In genomic region chr16:93831627-93832395, GRCm38 (mm10) we compare ENCODE assay signal across 7 mouse cellular contexts. TPM values are rescaled to one million over a fixed set of nuclear protein-coding genes. Genes with fewer than 3 reads are reported as not detected.
DNase-seq lines count a peak whose midpoint lies in the region; ATAC-seq lines count a peak whose summit lies in the region.

Morc3 (plus strand) TSS chr16:93832121.

- no peaks in the 10 kb centered on the region for H3K27me3 ChIP-seq in embryonic facial prominence, embryonic 12.5 days
- no peaks in the 10 kb centered on the region for H3K27me3 ChIP-seq in limb, embryonic 11.5 days (ENCODE audit: control insufficient read depth, insufficient read depth, low read length)
- no peaks in the 10 kb centered on the region for H3K27me3 ChIP-seq in midbrain, embryonic 14.5 days (ENCODE audit: control insufficient read depth, insufficient read depth, low read length)

- peak within 1 kb of the TSS; percentile 70 for H3K4me2 ChIP-seq in embryonic facial prominence, embryonic 12.5 days (replicated peaks)
- peak within 1 kb of the TSS; percentile 77 for H3K4me2 ChIP-seq in limb, embryonic 11.5 days (ENCODE audit: low read depth, severe bottlenecking)
- peak within 1 kb of the TSS; percentile 86 for H3K4me2 ChIP-seq in midbrain, embryonic 14.5 days (ENCODE audit: low read length)

- H3K4me3 ChIP-seq in embryonic facial prominence, embryonic 12.5 days, result peak within 1 kb of the TSS; percentile 94
- H3K4me3 ChIP-seq in limb, embryonic 11.5 days (ENCODE audit: low read depth, low read length), result peak within 1 kb of the TSS; percentile 81
- H3K4me3 ChIP-seq in midbrain, embryonic 14.5 days (replicated peaks; ENCODE audit: low read depth, low read length), result peak within 1 kb of the TSS; percentile 99

- H3K4me1 ChIP-seq in embryonic facial prominence, embryonic 12.5 days, result peaks cover 5% of the 10 kb centered on the region
- no peaks in the 10 kb centered on the region for H3K4me1 ChIP-seq in limb, embryonic 11.5 days (ENCODE audit: control insufficient read depth, insufficient read depth, low read length)
- H3K4me1 ChIP-seq in midbrain, embryonic 14.5 days (ENCODE audit: control insufficient read depth, insufficient read depth, low read length), result peaks cover 10% of the 10 kb centered on the region; the same call in 1 of the 2 replicates

- peak within 1 kb of the TSS; percentile 94 for H3K27ac ChIP-seq in embryonic facial prominence, embryonic 12.5 days
- H3K27ac ChIP-seq in limb, embryonic 11.5 days (replicated peaks; ENCODE audit: low read depth, low read length), result peak within 1 kb of the TSS; percentile 92
- peak within 1 kb of the TSS; percentile 96 for H3K27ac ChIP-seq in midbrain, embryonic 14.5 days (replicated peaks; ENCODE audit: low read depth, low read length)

- H3K9me3 ChIP-seq in embryonic facial prominence, embryonic 12.5 days, result 0 out of 2 replicates have a peak, but pooled peaks cover 4% of the 10 kb centered on the region
- H3K9me3 ChIP-seq in limb, embryonic 11.5 days (ENCODE audit: control insufficient read depth, low read length), result no peaks in the 10 kb centered on the region
- H3K9me3 ChIP-seq in midbrain, embryonic 14.5 days (ENCODE audit: control insufficient read depth, low read length), result no peaks in the 10 kb centered on the region

- DNase-seq in adrenal gland, postnatal 25 days, result peak; percentile 100
- peak; percentile 100 for DNase-seq in heart, adult 11 months
- DNase-seq in kidney, adult 18-20 months, result peak; percentile 100
- peak; percentile 100 for DNase-seq in limb, embryonic 11.5 days (ENCODE audit: low spot score)
- DNase-seq in midbrain, embryonic 14.5 days, result peak; percentile 100
- peak; percentile 100 for DNase-seq in spleen, adult 18-20 months

- 0 out of 2 replicates have a peak, but pooled peaks cover 2% of the 10 kb centered on the region for H3K36me3 ChIP-seq in embryonic facial prominence, embryonic 12.5 days
- no peaks in the 10 kb centered on the region for H3K36me3 ChIP-seq in limb, embryonic 11.5 days (ENCODE audit: control insufficient read depth, insufficient read depth, low read length)
- H3K36me3 ChIP-seq in midbrain, embryonic 14.5 days (ENCODE audit: control insufficient read depth, insufficient read depth, low read length), result no peaks in the 10 kb centered on the region

- 11% methylated on average over 55 of the region's 55 CpGs for WGBS in embryonic facial prominence, embryonic 12.5 days
- WGBS in limb, embryonic 11.5 days, result 12% methylated on average over 54 of the region's 55 CpGs
- 13% methylated on average over 55 of the region's 55 CpGs for WGBS in midbrain, embryonic 14.5 days

- peak; percentile 93 for ATAC-seq in embryonic facial prominence, embryonic 12.5 days (ENCODE audit: insufficient number of reproducible peaks, insufficient read depth, low FRiP score, low TSS enrichment)
- ATAC-seq in limb, embryonic 11.5 days (ENCODE audit: insufficient number of reproducible peaks, low FRiP score, low TSS enrichment, low read depth), result peak; percentile 97
- ATAC-seq in midbrain, embryonic 14.5 days (ENCODE audit: low FRiP score, low TSS enrichment), result peak; percentile 97

- H3K9ac ChIP-seq in embryonic facial prominence, embryonic 12.5 days, result peak within 1 kb of the TSS; percentile 88
- H3K9ac ChIP-seq in limb, embryonic 11.5 days (ENCODE audit: low read length), result peak within 1 kb of the TSS; percentile 94
- peak within 1 kb of the TSS; percentile 92 for H3K9ac ChIP-seq in midbrain, embryonic 14.5 days (replicated peaks; ENCODE audit: low read length)

RNA-seq across cellular contexts. Expression of gene Morc3, which starts in this region (rescaled TPM):
- 35.5 and 44.5 TPM in 2 replicates for total RNA-seq in adrenal gland, postnatal 25 days (2021)
- 36.9 and 42.3 TPM in 2 replicates for polyA plus RNA-seq in embryonic facial prominence, embryonic 12.5 days (2016; fragmentation: Nextera tagmentation; extraction: Ambion mirVana)
- 29.3 and 34.2 TPM in 2 replicates for polyA plus RNA-seq in limb, embryonic 11.5 days (2014; fragmentation: Nextera tagmentation; extraction: Ambion mirVana)
- 36.6 and 37.1 TPM in 2 replicates for polyA plus RNA-seq in midbrain, embryonic 14.5 days (2014; fragmentation: Nextera tagmentation; extraction: Ambion mirVana)

Comparison
In these comparisons a context has a peak if more than half of its experiments do, and no peak if none do; other contexts are left out.
1. Peak in every context shown above with its lines: DNase-seq, ATAC-seq, H3K4me3 ChIP-seq and H3K27ac ChIP-seq.